Mouse (Mus musculus) neural tube, embryonic 14.5 days (tissue): ENCODE results near the gene 1110017D15Rik. TPM values are rescaled to one million over a fixed set of nuclear protein-coding genes. Genes with fewer than 3 reads are reported as not detected.
A peak's percentile ranks its signal among the peaks of the same experiment; 100 is the strongest.

Source experiments
- ATAC-seq: fragments of 200-750 bp; cut with Nextera tagmentation; 2 replicates; pipeline ENCODE4 v1.8.0; 2017; ENCODE audit warnings: low read depth, mild to moderate bottlenecking, moderate TSS enrichment, moderate library complexity
- H3K27ac ChIP-seq: fragments of 300-500 bp; sonication (generic); 2 replicates; pipeline ENCODE4 v1.5.1; 2014; ENCODE audit warnings: low read depth, mild to moderate bottlenecking, control low read depth, low read length, moderate library complexity, mixed read lengths
- H3K27me3 ChIP-seq: fragments of 300-500 bp; sonication (generic); 2 replicates; pipeline ENCODE4 v1.6.1; 2014; ENCODE audit warnings: low read length; ENCODE audit not compliant: control insufficient read depth, insufficient read depth
- H3K36me3 ChIP-seq: fragments of 300-500 bp; sonication (generic); 2 replicates; pipeline ENCODE4 v1.6.1; 2014; ENCODE audit warnings: low read length, mixed read lengths; ENCODE audit not compliant: control insufficient read depth, insufficient read depth
- H3K4me1 ChIP-seq: fragments of 300-500 bp; sonication (generic); 2 replicates; pipeline ENCODE4 v1.6.1; 2014; ENCODE audit warnings: low read length; ENCODE audit not compliant: control insufficient read depth, insufficient read depth
- H3K4me2 ChIP-seq: fragments of 300-500 bp; sonication (generic); 2 replicates; pipeline ENCODE4 v1.6.1; 2014; ENCODE audit warnings: mild to moderate bottlenecking, low read depth, low read length, control low read depth
- H3K4me3 ChIP-seq: fragments of 300-500 bp; sonication (generic); 2 replicates; pipeline ENCODE4 v1.5.1; 2014; ENCODE audit warnings: low read depth, low read length, control low read depth, mixed read lengths
- H3K9ac ChIP-seq: fragments of 300-500 bp; sonication (generic); replicated peaks from 2 replicates; pipeline ENCODE4 v1.6.1; 2014; ENCODE audit warnings: low read depth, mild to moderate bottlenecking, control low read depth, low read length, mixed read lengths
- H3K9me3 ChIP-seq: fragments of 300-500 bp; sonication (generic); 2 replicates; pipeline ENCODE4 v1.6.1; 2016; ENCODE audit warnings: low read length; ENCODE audit not compliant: control insufficient read depth
- WGBS: fragments of 180-500 bp; shearing (Covaris S2); extraction: QIAGEN DNeasy Blood & Tissue Kit; methylation state at CpG from one replicate; pipeline ENCODE4 v1.1.7; 2014; 5-methylcytosine and 5-hydroxymethylcytosine counted together
- polyA plus RNA-seq: library from polyadenylated mRNA; unstranded; fragments of >200 nt; fragmentation: Nextera tagmentation; extraction: Ambion mirVana; gene quantifications from 2 replicates; pipeline ENCODE4 v1.2.1, GENCODE M21; 2014

Gene 1110017D15Rik
- polyA plus RNA-seq, 1 experiment from 2014 or later, result 13.7 TPM

- H3K27me3 ChIP-seq, result no peaks in the 10 kb centered on the region
- H3K9ac ChIP-seq, result no peak overlapping the region
- H3K4me3 ChIP-seq, result no peak overlapping the region
- no peak overlapping the region for H3K4me2 ChIP-seq
- H3K9me3 ChIP-seq, result no peaks in the 10 kb centered on the region
- WGBS, result 59% methylated on average over 5 of the region's 5 CpGs
- ATAC-seq, result no peak
- no peak overlapping the region for H3K27ac ChIP-seq
- peaks cover 16% of the 10 kb centered on the region for H3K4me1 ChIP-seq
- peaks cover 9% of the 10 kb centered on the region; the same call in 1 of the 2 replicates for H3K36me3 ChIP-seq
Measured at GRCm38 (mm10) chr4:41522788-41523187, 5.7 kb upstream of the 1110017D15Rik start.

GRCm38 (mm10) chr4:41522136-41522535 lies 5.0 kb upstream of the 1110017D15Rik start:
- no peaks in the 10 kb centered on the region for H3K27me3 ChIP-seq
- WGBS, result 75% methylated on average over 6 of the region's 6 CpGs
- peaks cover 9% of the 10 kb centered on the region; the same call in 1 of the 2 replicates for H3K36me3 ChIP-seq
- H3K4me2 ChIP-seq, result no peak overlapping the region
- no peak overlapping the region for H3K4me3 ChIP-seq
- no peaks in the 10 kb centered on the region for H3K9me3 ChIP-seq
- peaks cover 9% of the 10 kb centered on the region; the same call in 1 of the 2 replicates for H3K4me1 ChIP-seq
- no peak for ATAC-seq
- no peak overlapping the region for H3K27ac ChIP-seq
- H3K9ac ChIP-seq, result no peak overlapping the region

GRCm38 (mm10) chr4:41520641-41521040 lies 3.5 kb upstream of the 1110017D15Rik start:
- no peak overlapping the region for H3K4me3 ChIP-seq
- H3K27me3 ChIP-seq, result no peaks in the 10 kb centered on the region
- no peak overlapping the region for H3K4me2 ChIP-seq
- peaks cover 9% of the 10 kb centered on the region; the same call in 1 of the 2 replicates for H3K36me3 ChIP-seq
- 41% methylated on average over 14 of the region's 14 CpGs for WGBS
- no peak overlapping the region for H3K9ac ChIP-seq
- ATAC-seq, result no peak
- no peaks in the 10 kb centered on the region for H3K9me3 ChIP-seq
- H3K27ac ChIP-seq, result no peak overlapping the region
- H3K4me1 ChIP-seq, result no peaks in the 10 kb centered on the region

DNA sequence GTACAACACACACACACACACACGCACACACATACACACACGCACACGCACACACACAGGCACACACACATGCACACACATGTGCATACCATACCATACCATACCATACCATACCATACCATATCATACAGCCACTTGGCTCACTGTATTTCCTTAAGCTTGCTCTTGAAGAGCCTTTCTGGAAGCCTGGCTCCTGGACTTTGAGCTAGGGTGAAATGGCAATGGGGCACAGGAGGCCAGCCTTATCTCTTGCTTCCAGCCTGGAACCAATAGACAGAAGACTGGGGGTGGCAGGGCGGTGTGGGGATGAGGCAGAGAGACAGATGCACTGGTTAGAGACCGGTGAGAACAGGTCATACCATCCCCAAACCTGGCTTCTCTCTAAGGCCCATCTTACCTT lies 2.1 kb upstream of the 1110017D15Rik start:
- no peak overlapping the region for H3K4me3 ChIP-seq
- no peaks in the 10 kb centered on the region for H3K9me3 ChIP-seq
- ATAC-seq, result no peak
- no peak overlapping the region for H3K4me2 ChIP-seq
- no peak overlapping the region for H3K9ac ChIP-seq
- peaks cover 9% of the 10 kb centered on the region; the same call in 1 of the 2 replicates for H3K36me3 ChIP-seq
- no peaks in the 10 kb centered on the region for H3K27me3 ChIP-seq
- WGBS, result 98% methylated on average over 5 of the region's 5 CpGs
- no peaks in the 10 kb centered on the region for H3K4me1 ChIP-seq
- H3K27ac ChIP-seq, result no peak overlapping the region

DNA sequence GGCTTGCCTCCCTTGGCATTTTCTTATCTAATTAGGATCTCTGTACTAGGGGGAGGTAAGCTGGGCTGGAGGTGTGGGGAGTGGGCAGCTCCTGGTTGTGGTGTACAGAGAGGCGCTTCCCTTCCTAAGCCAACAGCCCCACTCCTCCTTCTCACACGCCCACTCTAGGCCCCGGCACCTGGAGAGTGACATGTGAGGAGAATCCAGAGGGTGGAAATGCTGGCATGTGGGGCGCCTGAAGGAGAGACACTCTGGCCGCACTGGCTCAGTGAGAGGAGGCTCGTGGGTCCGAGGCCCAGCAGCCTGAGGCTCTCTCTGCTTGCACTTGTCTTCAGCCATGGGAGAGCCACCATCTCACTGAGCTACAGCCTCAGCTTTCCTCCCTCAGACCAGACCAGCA lies 1.2 kb upstream of the 1110017D15Rik start:
- Histone ChIP-seq H3K9me3 (no peaks in the 10 kb centered on the region), H3K4me2 (no peak overlapping the region), H3K36me3 (0 out of 2 replicates have a peak, but pooled peaks cover 6% of the 10 kb centered on the region), H3K9ac (no peak overlapping the region), H3K4me1 (0 out of 2 replicates have a peak, but pooled peaks cover 4% of the 10 kb centered on the region), H3K4me3 (no peak overlapping the region), H3K27ac (no peak overlapping the region), H3K27me3 (no peaks in the 10 kb centered on the region)
- no peak for ATAC-seq
- WGBS, result 76% methylated on average over 7 of the region's 7 CpGs

GRCm38 (mm10) chr4:41513714-41514113 lies 3.4 kb downstream of the 1110017D15Rik start:
- Histone ChIP-seq H3K4me3 (no peak overlapping the region), H3K27me3 (no peaks in the 10 kb centered on the region), H3K27ac (no peak overlapping the region), H3K9ac (no peak overlapping the region), H3K36me3 (no peaks in the 10 kb centered on the region), H3K9me3 (no peaks in the 10 kb centered on the region), H3K4me1 (0 out of 2 replicates have a peak, but pooled peaks cover 4% of the 10 kb centered on the region), H3K4me2 (no peak overlapping the region)
- 31% methylated on average over 8 of the region's 8 CpGs for WGBS
- ATAC-seq, result no peak

- Histone ChIP-seq H3K4me1 (0 out of 2 replicates have a peak, but pooled peaks cover 4% of the 10 kb centered on the region), H3K36me3 (no peaks in the 10 kb centered on the region), H3K4me3 (no peak overlapping the region), H3K9ac (no peak overlapping the region), H3K4me2 (no peak overlapping the region), H3K27me3 (no peaks in the 10 kb centered on the region), H3K27ac (no peak overlapping the region), H3K9me3 (no peaks in the 10 kb centered on the region)
- peak; percentile 53; the same call in 1 of the 2 replicates for ATAC-seq
- WGBS, result 25% methylated on average over 4 of the region's 4 CpGs
Measured at GRCm38 (mm10) chr4:41513309-41513708, 3.8 kb downstream of the 1110017D15Rik start.

- H3K9ac ChIP-seq, result no peak overlapping the region
- no peaks in the 10 kb centered on the region for H3K36me3 ChIP-seq
- H3K9me3 ChIP-seq, result no peaks in the 10 kb centered on the region
- H3K27ac ChIP-seq, result no peak overlapping the region
- 47% methylated on average over 7 of the region's 7 CpGs for WGBS
- H3K4me3 ChIP-seq, result no peak overlapping the region
- no peaks in the 10 kb centered on the region for H3K27me3 ChIP-seq
- H3K4me1 ChIP-seq, result peaks cover 10% of the 10 kb centered on the region; the same call in 1 of the 2 replicates
- peak overlapping the region; percentile 78; the same call in 1 of the 2 replicates for H3K4me2 ChIP-seq
- ATAC-seq, result no peak
Measured at GRCm38 (mm10) chr4:41507998-41508397, 9.1 kb downstream of the 1110017D15Rik start.

GRCm38 (mm10) chr4:41507326-41507924 lies 9.7 kb downstream of the 1110017D15Rik start:
- peak; percentile 4 for ATAC-seq
- Histone ChIP-seq H3K4me2 (peak overlapping the region; percentile 78), H3K9me3 (no peaks in the 10 kb centered on the region), H3K4me1 (peaks cover 12% of the 10 kb centered on the region; the same call in 1 of the 2 replicates), H3K9ac (peak overlapping the region; percentile 66), H3K36me3 (no peaks in the 10 kb centered on the region), H3K4me3 (peak overlapping the region; percentile 35), H3K27ac (peak overlapping the region; percentile 24), H3K27me3 (no peaks in the 10 kb centered on the region)
- 2% methylated on average over 22 of the region's 22 CpGs for WGBS
